Mouse (Mus musculus) T-helper 2 cell (primary cell): ENCODE measurements around the gene Pars2.

ENCODE experiments used
- in situ Hi-C: fragments of 300-600 bp; cut with MboI, MseI; formaldehyde crosslinking; loops from one replicate; pipeline ENCODE4 v1.15.1; 2025; ENCODE audit warnings: high pct_unique_total_duplicates

Gene Pars2

DNA sequence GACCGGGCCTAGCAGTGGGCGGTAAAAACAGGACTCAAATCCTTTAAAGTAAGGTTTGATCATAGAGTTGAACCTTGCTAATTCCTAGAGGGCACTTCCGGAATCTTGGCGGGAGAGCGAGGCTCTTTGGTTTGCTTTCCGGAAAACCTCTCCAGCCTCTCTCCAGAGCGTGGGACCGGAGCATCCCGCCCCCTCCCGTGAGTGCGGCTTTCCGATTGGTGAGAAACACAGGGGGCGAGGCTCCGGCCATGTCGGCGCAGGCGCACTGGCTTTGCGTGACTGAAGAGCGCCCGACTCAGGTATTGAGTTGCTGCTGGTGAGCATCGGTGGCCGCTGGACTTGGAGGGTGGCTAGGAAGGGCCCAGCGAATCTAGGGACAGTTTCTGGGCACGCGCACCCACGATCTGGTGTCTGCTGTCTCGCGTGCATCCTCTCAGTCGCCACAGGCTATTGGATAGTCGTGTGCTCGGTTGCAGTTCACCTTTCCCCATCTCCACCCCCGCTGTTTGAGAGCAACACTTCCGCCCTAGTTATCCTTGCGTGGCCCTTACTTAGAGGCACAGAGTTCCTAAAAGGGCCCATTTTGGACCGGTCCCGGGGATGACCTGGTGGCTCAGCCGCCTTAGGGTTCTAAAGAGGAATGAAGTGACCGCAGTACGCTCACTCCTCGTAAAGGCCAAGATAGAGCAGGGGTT lies at the start of gene Pars2:
Pars2 (plus strand) TSS at position 237 of the 695 bp plus-strand sequence.
- in situ Hi-C loops = no loop called here

- in situ Hi-C loops = no loop called here
These were observed 44.0 kb upstream of the Pars2 start for GRCm38 (mm10) chr4:106606639-106607554.

- in situ Hi-C loops = no loop called here
These were observed 43.0 kb upstream of the Pars2 start for GRCm38 (mm10) chr4:106607905-106608304.

- in situ Hi-C loops = no loop called here
These were observed 37.8 kb upstream of the Pars2 start for GRCm38 (mm10) chr4:106613105-106613504.

GRCm38 (mm10) chr4:106613560-106613959 lies 37.3 kb upstream of the Pars2 start:
- in situ Hi-C loops = no loop called here

DNA sequence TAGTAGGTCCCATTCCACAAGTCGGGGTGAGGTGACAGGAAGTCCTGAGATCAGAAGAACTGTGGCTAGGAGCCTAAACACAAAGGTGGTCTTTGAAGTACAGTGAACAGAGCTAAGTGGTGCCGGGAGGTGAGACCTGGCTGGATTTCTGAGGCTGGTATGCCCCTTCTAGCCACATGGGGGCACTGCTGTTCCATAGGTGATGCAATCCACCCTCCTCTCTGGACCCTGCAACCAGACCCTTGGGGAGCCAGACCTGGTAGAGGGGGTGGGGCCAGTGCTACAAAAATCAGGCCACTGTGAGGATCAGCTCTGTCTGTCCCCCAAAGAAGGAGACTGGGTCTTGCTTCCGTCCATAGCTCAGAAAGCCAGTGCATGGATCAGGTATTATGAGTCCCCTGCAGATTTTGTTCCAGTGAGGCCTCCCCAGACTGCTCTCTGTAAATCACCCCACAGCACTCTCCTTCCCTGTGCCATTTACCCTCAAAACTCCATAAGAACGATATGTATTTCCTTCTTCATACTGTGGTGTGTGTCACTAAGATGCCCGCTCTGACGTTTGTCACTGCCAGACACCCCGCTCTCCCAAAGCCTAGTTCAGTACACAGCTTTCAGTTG lies 36.6 kb upstream of the Pars2 start:
- in situ Hi-C loops = no loop called here

DNA sequence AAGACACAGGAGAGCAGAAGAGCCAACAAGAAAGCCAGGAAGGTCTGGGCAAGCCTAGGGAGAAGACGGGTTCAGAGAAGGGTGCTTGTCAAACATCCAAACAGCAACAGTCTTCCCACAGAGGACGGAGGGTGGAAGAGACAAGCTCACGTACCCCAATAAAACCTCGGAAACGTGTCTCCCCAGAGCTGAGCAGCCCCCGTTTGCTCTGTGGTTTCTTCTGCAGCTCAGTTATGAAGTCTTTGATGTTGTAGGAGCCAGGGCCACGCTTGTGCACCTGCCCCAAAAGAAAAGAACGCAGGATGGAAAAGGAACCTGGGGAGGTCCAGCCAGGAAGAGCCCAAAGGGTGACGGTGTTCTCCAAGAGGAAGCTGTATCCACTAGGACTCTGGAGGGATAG lies 36.0 kb upstream of the Pars2 start:
- in situ Hi-C loops = no loop called here

DNA sequence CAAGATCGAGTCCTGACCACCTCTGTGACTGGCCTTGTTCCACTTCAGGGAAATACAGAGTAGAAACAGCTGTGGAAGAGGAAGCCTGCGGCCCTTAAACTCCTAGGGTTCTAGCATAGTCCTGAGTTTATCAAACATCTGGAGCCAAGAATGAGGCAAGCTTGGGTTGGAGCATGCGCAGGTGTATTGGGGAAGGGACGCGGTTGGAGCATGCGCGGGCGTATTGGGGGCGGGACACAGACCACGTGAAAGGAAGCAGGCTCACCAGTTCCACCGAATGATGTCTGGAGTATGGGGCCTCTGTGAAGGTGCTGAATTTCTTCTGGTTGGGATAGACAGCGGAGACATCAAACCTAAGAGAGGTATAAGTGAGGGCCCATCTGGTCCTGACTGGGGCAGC lies 35.2 kb upstream of the Pars2 start:
- in situ Hi-C loops = no loop called here

DNA sequence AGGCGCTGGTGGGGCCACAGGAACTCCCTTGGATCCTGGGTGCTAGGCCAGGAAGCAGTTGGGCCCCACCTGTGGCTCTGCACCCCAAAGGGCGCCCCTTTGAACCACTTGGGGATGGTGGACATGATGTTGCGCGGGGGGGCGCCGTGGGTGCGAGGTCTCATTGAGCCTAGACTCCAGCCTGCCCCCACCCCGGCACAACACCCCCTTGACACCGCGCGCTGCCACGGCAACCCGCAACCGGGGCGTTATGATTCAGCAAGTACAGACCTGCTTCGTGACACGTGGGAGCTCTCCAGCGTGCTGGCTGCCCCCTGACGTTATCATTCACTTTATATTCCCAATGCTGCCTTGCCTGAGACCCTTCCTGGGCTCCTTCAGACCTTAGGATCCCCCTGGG lies 33.8 kb upstream of the Pars2 start, which contains the start of gene Lexm:
Lexm (minus strand) TSS at position 186 of the 400 bp plus-strand sequence.
- in situ Hi-C loops = no loop called here

GRCm38 (mm10) chr4:106618898-106619297 lies 32.0 kb upstream of the Pars2 start:
- in situ Hi-C loops = no loop called here

DNA sequence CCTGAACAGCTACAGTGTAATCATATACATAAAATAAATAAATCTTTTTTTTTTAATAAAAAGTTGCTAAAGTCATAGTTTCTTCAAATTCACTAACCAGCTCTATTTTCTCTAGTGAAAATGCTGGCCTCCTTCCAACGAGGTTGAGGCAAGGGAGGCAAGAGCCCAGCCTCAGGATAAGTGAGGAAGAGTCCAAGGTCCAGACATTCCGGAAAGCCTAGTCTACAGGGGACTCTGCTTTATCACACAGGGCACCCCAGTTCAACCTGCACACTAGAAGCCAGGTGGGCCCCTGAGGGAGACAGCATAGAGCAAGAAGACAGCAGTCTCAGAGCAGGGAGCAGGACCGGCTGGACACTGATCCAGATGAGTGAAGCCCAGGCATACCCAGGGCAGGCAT lies 29.4 kb upstream of the Pars2 start:
- in situ Hi-C loops = no loop called here

- in situ Hi-C loops = no loop called here
These were observed 28.8 kb upstream of the Pars2 start, which contains the start of gene Ttc22 for GRCm38 (mm10) chr4:106622030-106622493. Ttc22 (plus strand) TSS chr4:106622432.

DNA sequence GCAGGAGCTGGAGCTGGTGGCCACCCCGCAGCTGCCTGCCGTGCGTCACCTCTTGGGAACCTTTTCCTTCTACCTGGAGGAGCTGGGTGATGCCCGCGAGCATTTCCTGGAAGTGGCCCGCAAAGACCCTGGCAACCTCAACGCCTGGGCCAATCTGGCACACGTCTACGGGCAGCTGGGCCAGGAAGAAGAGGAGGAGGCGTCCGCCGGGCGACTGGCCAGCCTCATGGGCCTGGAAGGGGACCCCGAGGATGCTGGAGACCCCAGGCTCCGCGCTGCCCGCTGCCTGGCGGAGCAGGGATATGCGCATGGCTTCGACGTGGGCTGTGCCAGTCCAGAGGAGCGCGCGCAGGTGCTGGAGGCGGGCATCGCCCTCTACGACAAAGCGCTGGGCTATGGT lies 28.2 kb upstream of the Pars2 start:
- in situ Hi-C loops = no loop called here

GRCm38 (mm10) chr4:106624271-106624670 lies 26.6 kb upstream of the Pars2 start:
- in situ Hi-C loops = no loop called here

GRCm38 (mm10) chr4:106627809-106628208 lies 23.1 kb upstream of the Pars2 start:
- in situ Hi-C loops = no loop called here

GRCm38 (mm10) chr4:106628650-106629360 lies 22.1 kb upstream of the Pars2 start:
- in situ Hi-C loops = no loop called here

DNA sequence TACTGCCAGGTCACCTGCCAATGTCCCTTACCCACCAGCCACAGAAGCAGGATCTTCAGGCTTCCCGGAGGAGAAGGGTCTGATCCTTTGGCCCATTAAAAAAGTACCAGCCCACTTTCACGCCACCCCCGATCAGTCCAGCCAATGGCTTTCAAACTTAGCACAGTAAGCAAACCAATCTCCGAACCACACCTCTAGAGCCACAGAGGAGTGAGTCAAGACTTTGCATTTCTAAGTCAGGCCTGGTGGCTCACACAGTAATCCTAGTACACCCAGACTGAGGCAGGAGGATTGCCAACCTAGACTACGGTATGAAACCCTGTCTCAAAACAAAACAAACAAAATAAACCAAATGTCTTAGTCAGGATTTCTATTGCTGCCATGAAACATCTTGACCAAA lies 21.5 kb upstream of the Pars2 start:
- in situ Hi-C loops = no loop called here

- in situ Hi-C loops = loop anchor here (5.0 kb wide), 1 partner anchor 77 kb away; no protein-coding TSS in a partner anchor
These were observed 20.3 kb upstream of the Pars2 start for GRCm38 (mm10) chr4:106630333-106631220.

DNA sequence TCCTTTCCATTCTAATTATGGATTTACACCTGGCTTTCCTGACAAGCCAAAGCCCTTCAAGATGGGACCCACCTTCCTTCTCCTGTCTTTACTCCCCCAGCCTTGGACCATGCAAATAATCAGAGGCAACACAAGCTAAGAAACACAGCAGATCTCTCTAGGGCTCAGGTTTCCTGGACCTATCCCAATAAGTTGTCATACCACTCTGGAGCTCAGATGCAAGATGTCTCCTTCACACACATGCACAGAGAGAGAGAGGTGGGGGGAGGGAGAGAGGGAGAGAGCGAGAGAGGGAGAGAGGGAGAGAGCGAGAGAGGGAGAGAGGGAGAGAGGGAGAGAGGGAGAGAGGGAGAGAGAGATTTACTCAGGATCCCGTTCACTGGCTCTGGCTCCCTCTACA lies 18.6 kb upstream of the Pars2 start:
- in situ Hi-C loops = loop anchor here (5.0 kb wide), 1 partner anchor 75 kb away; no protein-coding TSS in a partner anchor
